Mouse (Mus musculus): ENCODE data around the gene Zfp68.
A peak's percentile ranks its signal among the peaks of the same experiment; 100 is the strongest.
"Not testable (repeated sequence)": the region's sequence is repeated elsewhere in the genome, so short reads cannot be mapped to it uniquely, and the experiment has no call there.

The Zfp68 gene

DNA sequence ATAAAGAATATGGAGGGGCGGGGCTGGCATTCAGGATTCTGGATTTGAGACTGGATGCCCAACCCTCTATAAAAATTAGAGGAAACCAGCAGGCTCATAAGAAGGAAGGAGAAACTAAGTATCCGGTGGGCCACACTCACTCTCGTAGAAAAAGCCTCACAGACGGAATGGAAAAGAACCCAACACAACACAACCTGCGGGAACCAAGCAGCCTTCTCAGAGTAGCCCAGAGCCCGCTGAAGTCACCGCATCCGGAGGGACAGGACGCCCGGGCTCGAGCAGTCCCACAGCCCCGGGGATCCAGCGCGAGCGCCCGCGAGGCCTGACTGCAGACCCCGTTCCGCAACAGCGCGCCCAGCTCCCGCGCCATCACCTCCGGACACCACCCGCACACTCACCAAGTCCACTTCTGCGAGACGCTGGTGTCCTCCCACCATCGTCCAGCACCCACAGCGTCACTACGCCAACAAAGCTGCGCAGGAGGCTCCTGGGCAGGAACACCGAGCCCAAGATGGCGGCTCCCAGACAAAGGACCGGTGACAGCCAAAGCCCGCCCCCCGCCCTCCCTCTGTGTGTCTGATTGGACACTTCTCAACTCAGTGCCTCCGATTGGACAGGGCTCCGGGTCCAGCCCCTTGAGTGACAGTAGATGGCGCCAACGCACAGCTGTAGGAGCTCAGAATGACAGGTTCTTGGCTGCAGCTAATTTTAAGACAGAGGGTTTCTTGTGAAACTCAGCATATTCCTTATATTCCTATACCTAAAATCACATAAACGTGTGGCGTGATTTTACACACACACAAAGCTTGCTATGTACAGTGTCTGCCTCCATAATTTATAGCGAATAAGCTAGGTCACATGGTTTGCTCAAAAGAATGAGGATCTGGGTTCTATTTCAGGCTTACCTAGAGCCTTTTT, at the start of gene Zfp68:
Gene Zfp68 (minus strand): TSS at position 551 of the 918 bp plus-strand sequence.
- peak; percentile 77 to 84 for DNase-seq (ENCODE audit: low spot score in 2 of 2)

DNA sequence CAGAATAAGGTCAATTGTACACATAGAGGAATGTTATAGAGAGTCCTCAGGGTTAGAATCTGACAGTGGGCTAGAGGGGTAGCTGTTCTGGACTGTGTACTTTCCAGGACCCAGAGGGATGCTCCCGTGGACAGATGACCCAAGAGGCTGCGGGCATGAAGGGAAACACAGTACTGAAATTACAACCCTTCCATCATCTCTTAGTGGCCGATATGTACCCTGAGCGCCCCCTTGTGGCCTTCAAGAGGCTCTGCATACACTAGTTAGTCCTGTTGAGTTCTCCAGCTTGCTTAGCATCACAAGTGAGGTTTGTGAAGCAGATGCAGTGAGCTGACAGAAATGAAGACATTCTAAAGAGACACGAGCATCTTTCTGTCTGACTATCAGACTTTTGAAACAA, 39.4 kb upstream of the Zfp68 start:
- peak in 1 of 2 experiments; percentile 9 for DNase-seq (ENCODE audit: low spot score in 2 of 2)

GRCm38 (mm10) chr5:138657854-138658253, 38.3 kb upstream of the Zfp68 start:
- peak in 1 of 2 experiments; percentile 6 for DNase-seq (ENCODE audit: low spot score in 2 of 2)

DNA sequence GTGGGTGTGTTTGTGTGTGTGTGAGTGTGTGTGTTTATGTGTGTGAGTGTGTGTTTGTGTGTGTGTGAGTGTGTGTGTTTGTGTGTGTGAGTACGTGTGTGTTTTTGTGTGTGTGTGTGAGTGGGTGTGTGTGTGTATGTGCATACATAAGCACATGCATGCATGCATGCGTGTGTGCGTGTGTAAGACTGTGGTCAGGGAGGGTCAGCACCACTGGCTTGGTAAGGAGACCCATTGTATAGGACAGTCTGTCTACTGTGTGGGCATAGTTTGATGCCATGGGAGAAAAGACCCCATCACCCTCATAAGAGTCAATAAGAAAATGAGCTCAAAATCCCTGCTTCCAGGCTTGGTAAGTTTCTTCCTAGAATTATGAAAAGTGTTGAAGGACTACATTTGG, 37.8 kb upstream of the Zfp68 start:
- DNase-seq (ENCODE audit: low spot score in 2 of 2) = no peak

DNA sequence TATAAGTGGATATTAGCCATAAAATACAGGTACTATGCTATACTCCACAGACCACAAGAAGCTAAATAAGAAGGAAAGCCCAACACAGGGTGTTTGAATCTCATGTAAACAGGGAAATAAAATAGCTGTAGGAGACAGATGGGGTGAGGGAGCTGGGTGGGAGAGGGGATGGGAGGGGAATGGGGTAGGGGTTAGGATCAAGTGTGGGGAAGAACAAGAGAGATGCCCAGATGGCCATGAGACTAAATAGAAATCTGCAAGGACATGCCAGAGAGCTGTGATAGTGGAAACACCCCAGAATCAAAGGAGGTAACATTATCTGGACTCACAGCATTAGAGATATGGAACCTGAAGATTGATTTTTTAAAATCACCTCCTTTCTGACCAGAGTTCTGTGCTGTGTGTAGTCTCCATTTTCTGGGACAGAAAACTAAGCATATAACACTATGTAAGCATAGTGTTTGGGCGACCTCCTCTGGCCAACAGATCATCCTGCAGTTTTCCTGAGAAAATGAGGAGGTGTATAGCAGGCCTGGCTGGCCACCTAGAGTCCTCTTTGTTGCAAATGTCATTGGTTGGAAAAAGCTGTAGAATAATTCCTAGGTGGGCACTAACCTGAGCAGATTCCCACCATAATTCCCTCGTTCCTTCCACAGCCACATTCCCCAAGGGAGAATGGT, 37.1 kb upstream of the Zfp68 start:
- DNase-seq (ENCODE audit: low spot score in 2 of 2) = peak in 1 of 2 experiments; percentile 6

DNA sequence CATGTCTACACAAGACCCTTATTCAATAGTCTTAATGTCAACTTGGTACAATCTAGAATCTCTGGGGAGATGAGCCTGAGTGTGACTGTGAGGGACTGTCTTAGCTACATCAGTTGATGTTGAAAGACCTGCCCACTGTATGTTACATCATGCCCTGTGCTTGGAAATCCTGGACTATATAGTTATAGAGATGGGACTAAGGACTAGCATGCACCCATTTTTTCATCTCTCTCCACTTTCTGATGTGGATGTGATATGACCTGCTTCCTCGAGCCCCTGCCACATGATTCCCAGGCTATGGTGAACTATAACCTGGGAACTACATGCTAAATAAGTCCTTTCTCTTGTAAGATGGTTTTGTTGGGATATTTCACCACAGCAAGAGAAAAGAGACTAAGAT, 33.4 kb upstream of the Zfp68 start:
- DNase-seq (ENCODE audit: low spot score in 2 of 2) = no peak

- DNase-seq (ENCODE audit: low spot score in 2 of 2) = no peak
Observed at GRCm38 (mm10) chr5:138641761-138642160, 22.2 kb upstream of the Zfp68 start.

GRCm38 (mm10) chr5:138641081-138641480, 21.5 kb upstream of the Zfp68 start:
- no peak for DNase-seq (ENCODE audit: low spot score in 2 of 2)

- no peak for DNase-seq (ENCODE audit: low spot score in 2 of 2)
Observed at GRCm38 (mm10) chr5:138636486-138636885, 16.9 kb upstream of the Zfp68 start.

- DNase-seq (ENCODE audit: low spot score in 2 of 2) = no peak
Observed at GRCm38 (mm10) chr5:138623478-138623875, 3.9 kb upstream of the Zfp68 start.

- DNase-seq (ENCODE audit: low spot score in 2 of 2) = peak; percentile 81 to 84
Observed at GRCm38 (mm10) chr5:138622645-138623477, 3.3 kb upstream of the Zfp68 start, which contains the start of gene A430033K04Rik. Gene A430033K04Rik, plus strand, starts transcription at chr5:138622859.

GRCm38 (mm10) chr5:138620836-138621235, 1.3 kb upstream of the Zfp68 start:
- DNase-seq (ENCODE audit: low spot score in 2 of 2) = no peak

- DNase-seq (ENCODE audit: low spot score in 2 of 2) = peak in 1 of 2 experiments; percentile 20
Observed at GRCm38 (mm10) chr5:138618353-138618752, 1.2 kb downstream of the Zfp68 start.

DNA sequence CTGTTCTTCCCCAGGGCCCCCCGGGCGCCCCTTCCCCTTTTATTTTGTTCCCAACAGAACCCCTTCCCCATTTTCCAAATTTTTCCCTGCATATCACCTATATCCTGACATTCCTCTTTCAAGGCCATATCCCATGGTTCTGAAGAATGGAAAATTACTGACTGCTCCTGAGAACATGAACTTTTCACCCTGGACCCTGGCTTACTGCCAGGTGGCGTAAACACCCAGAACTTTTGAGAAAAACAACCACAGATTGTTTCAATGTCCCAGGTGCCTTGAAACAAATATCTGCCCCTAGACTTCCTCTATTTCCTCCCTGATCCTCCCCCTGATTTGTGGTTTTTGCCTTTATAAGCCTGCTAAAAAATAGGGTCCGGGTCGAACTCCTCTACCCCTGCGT, 32.2 kb downstream of the Zfp68 start:
- DNase-seq (ENCODE audit: low spot score in 2 of 2) = no peak

DNA sequence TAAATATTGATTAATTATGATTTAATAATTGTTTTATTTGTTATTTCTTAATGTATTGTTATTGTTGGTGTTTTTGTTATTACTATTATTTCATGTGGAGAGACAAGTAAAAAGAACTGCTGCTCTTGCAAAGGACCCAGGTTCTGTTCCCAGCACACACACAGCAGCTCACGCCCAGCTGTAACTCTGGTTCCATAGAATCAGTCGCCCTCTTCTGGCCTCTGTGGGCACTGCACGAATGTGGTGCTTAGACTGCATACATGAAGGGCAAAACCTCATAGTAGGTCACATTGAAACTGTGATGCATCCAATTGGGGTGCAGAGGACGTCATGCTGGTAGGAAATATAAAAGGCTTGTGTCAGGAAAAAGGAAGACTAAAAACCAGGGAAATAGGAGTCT, 47.9 kb downstream of the Zfp68 start:
- DNase-seq (ENCODE audit: low spot score in 2 of 2) = peak in 1 of 2 experiments; percentile 18

- not testable (repeated sequence) for DNase-seq (ENCODE audit: low spot score in 2 of 2)
Observed at GRCm38 (mm10) chr5:138564612-138565011, 54.9 kb downstream of the Zfp68 start, which contains the start of gene 1700123K08Rik. Gene 1700123K08Rik, minus strand, starts transcription at chr5:138564712.

Measured in spleen, postnatal 14 days (tissue).